Mouse (Mus musculus): ENCODE measurements around the gene Col4a1. TPM values are rescaled to one million over a fixed set of nuclear protein-coding genes. Genes with fewer than 3 reads are reported as not detected.

Gene Col4a1
- polyA plus RNA-seq, 1 experiment from 2014 or later, result 102 TPM

DNA sequence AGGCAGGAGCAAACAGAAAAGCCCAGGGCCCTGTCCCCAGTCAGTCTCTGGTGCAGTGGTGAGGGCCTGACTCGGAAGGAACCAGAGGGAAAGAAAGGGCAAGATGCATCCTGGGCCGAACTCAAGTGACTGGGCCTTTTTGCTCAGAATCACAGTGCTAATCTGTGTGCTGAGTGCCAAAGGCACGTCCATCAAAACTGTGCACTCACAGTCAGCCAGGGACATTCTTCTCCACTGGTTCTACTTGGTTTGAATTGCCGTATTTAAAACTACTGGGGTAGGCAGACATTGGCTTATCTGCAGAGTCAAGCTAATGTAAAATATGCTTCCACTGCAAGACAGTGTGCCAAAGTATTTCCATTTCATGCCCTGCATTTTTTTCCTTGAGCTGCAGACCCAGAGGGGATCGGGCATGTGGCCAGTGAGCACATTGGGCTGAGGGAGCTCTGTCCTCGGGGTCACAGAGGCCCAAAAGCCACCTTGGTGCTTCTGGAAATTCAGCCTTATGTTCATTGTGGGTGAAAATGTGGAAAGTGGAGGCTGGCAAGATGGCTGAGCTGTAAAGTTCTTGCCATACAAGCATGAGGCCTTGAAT lies 12.3 kb upstream of the Col4a1 start:
- Histone ChIP-seq H3K4me3 (replicated peaks) (no peak overlapping the region), H3K4me1 (no peaks in the 10 kb centered on the region), H3K27me3 (no peaks in the 10 kb centered on the region), H3K27ac (no peak overlapping the region), H3K9ac (no peak overlapping the region), H3K9me3 (no peaks in the 10 kb centered on the region), H3K36me3 (replicated peaks) (no peaks in the 10 kb centered on the region), H3K4me2 (no peak overlapping the region)
- WGBS, result 81% methylated on average over 6 of the region's 6 CpGs
- no peak for ATAC-seq (ENCODE audit: low FRiP score)

DNA sequence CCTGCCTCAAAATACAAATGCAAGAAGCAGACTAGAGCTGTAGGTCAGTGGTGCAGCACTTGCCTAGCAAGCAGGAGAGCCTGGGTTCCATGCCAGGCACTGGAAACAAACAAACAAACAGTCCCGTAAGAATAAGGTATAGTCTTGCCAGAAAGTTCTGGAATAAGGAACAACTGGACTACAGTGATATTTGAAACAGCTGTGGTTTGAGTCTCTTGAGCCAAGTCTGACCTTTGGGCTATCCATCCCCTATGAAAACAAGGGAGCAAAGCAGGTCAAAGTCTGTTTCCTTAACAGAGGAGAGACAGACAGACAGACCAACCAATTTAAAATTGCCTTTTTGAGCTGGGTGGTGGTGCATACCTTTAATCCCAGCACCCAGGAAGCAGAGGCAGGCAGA lies 11.1 kb upstream of the Col4a1 start:
- Histone ChIP-seq H3K9ac (no peak overlapping the region), H3K27ac (no peak overlapping the region), H3K4me1 (no peaks in the 10 kb centered on the region), H3K9me3 (no peaks in the 10 kb centered on the region), H3K27me3 (no peaks in the 10 kb centered on the region), H3K36me3 (replicated peaks) (no peaks in the 10 kb centered on the region), H3K4me3 (replicated peaks) (no peak overlapping the region), H3K4me2 (no peak overlapping the region)
- no peak for ATAC-seq (ENCODE audit: low FRiP score)
- 87% methylated on average over 1 of the region's 1 CpGs for WGBS

DNA sequence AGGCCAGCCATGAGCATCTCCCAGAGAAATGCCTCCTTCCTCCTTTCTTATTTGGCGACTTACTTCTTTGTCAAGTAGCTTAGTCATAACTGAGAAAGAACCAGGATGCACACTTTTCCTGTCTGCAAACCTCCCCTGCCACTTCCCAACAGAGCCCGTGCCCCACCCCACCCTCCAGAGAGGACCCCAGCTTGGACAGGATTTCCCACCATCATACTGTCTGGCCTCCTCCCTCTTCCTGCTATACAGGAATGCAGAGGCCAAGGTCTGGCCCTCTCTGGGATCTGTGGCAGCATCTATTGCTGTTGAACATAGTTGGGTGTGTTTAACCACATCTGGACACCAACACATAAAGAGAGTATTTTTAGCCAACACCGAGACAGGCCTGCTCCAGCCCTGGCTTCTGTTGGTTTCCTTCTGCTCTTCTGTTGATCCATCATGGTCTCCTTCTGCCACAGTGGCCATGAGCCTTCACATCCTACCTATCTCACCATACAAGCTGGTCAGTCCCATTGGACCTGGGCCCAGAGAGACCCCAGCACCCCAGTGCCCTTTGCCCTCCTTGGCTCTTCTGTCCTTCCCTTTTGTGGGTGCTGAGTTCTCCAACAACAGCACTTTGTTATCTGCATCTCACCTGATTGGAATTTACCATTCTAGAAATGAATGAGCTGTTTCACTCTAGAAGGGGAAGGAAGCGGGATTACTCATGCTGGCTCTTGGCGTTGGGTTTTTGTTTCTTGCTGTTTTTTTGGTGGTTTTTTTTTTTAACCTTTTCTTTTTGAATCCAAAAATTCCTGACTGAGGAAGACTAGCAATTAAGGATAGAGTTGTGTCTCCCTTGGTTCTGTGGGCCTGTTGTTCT lies 10.3 kb upstream of the Col4a1 start:
- no peaks in the 10 kb centered on the region for H3K36me3 ChIP-seq (replicated peaks)
- 92% methylated on average over 5 of the region's 5 CpGs for WGBS

DNA sequence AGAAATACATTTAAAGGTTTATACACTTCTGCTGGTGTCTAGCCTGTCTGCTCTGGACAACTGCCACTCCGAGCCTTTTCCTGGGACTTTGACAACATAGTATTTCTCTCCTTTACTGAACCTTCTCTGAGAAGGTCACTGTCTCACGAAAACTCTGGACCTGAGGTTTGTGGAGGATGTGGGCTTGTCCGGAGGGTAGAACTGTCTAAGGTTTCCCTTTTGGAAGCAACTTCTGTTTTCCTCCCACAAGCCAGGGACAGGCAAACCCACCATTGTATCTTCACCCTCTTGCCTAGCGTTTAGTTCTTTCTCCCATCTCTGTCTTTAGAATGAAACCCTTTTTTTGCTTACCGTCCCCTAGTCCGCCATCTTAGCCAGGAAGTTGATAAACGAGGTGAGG lies 9.2 kb upstream of the Col4a1 start:
- Histone ChIP-seq H3K4me3 (replicated peaks) (no peak overlapping the region), H3K9me3 (no peaks in the 10 kb centered on the region), H3K36me3 (replicated peaks) (no peaks in the 10 kb centered on the region), H3K9ac (no peak overlapping the region), H3K4me2 (no peak overlapping the region), H3K27ac (no peak overlapping the region), H3K4me1 (no peaks in the 10 kb centered on the region), H3K27me3 (0 out of 2 replicates have a peak, but pooled peaks cover 2% of the 10 kb centered on the region)
- 93% methylated on average over 7 of the region's 7 CpGs for WGBS
- ATAC-seq (ENCODE audit: low FRiP score), result no peak

More for the DNA sequence above, 10.3 kb upstream of the Col4a1 start:
- H3K27me3 ChIP-seq, result no peaks in the 10 kb centered on the region
- H3K9me3 ChIP-seq, result no peaks in the 10 kb centered on the region
- no peak overlapping the region for H3K9ac ChIP-seq
- H3K4me2 ChIP-seq, result no peak overlapping the region
- H3K4me3 ChIP-seq (replicated peaks), result no peak overlapping the region
- H3K4me1 ChIP-seq, result no peaks in the 10 kb centered on the region
- no peak overlapping the region for H3K27ac ChIP-seq
- no peak for ATAC-seq (ENCODE audit: low FRiP score)

DNA sequence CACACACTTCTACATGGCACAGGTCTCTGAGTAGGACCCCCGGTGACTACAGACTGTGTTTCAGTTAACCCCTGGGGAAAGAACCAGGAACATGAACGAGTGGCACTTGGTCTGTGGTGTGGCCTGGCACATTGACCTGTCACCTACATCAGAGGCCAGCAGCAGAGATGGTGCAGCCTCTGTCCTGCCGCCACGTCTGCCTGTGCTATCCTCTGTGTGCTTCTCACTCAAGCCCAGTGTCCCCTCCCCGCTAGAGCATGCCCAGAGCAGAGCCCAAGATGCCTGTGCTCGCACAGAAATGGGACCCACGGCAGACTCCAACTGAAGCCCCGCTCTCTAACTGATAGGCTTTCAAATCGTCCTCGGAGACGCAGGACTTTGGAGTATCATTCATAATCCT lies 6.8 kb upstream of the Col4a1 start:
- ATAC-seq (ENCODE audit: low FRiP score), result no peak
- Histone ChIP-seq H3K4me1 (no peaks in the 10 kb centered on the region), H3K4me3 (replicated peaks) (no peak overlapping the region), H3K27me3 (peaks cover 17% of the 10 kb centered on the region), H3K27ac (no peak overlapping the region), H3K9ac (no peak overlapping the region), H3K9me3 (no peaks in the 10 kb centered on the region), H3K4me2 (no peak overlapping the region), H3K36me3 (replicated peaks) (no peaks in the 10 kb centered on the region)
- WGBS, result 88% methylated on average over 11 of the region's 11 CpGs

DNA sequence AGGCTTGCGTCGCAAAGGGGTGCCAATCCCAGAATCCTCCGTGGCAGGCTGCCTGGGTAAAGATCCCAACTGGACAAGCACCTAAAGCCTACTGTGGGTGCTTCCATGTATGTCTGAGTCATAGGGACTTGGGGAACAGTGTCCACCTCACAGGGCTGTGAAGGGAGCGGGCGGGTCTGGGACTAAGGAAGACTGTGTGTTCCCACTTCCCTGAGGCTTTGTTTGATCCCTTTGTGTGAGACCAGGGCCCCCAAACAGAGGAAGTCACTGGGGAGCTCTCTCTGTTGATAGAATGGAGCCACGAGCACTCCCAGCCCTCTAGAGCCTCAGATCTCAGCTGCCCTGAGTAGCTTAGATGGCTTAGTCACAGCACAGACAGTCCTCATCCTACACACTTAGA lies 3.5 kb upstream of the Col4a1 start:
- H3K4me2 ChIP-seq, result no peak overlapping the region
- peaks cover 50% of the 10 kb centered on the region for H3K27me3 ChIP-seq
- no peaks in the 10 kb centered on the region for H3K9me3 ChIP-seq
- H3K4me1 ChIP-seq, result peaks cover 26% of the 10 kb centered on the region
- no peaks in the 10 kb centered on the region for H3K36me3 ChIP-seq (replicated peaks)
- ATAC-seq (ENCODE audit: low FRiP score), result no peak
- no peak overlapping the region for H3K9ac ChIP-seq
- 81% methylated on average over 6 of the region's 6 CpGs for WGBS
- no peak overlapping the region for H3K27ac ChIP-seq
- no peak overlapping the region for H3K4me3 ChIP-seq (replicated peaks)

DNA sequence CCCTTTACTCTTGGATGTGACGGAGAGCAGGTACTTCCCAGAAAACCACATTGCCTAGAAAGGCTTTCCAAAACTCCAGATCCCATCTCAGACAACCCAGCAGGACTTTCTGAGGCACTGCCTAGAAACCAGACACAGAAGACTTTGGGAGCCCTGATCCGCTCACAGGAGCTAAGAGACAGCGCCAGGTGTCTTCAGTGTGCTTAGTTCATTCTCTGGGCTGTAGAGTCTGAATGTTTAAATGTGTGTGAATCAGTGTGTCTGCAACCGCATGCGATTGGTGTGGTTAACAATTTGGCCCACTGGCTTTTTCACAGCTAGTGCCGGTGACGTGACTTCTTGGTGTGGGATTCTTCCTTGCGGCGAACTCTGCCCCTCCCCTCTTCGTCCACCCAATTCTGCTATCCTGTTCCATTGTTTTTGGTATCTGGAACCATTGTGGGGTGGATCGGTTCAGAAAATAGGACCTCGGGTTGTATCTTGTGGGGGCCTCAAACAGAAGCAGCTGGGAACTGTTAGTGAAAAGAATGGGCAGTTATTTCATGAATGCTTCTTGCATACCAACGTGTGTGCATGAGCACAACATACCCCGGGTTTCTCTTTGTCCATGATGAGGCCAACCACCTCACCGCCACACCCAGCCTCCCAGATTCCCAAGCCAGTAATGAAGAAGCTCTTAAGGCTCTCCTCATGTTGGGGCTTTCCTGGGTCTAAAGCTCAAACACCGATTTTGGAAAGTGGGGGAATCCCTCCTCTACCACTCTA lies 2.7 kb upstream of the Col4a1 start:
- ATAC-seq (ENCODE audit: low FRiP score), result no peak
- H3K27ac ChIP-seq, result no peak overlapping the region
- no peak overlapping the region for H3K4me3 ChIP-seq (replicated peaks)
- no peak overlapping the region for H3K9ac ChIP-seq
- H3K27me3 ChIP-seq, result peaks cover 57% of the 10 kb centered on the region
- 73% methylated on average over 16 of the region's 16 CpGs for WGBS
- peaks cover 26% of the 10 kb centered on the region for H3K4me1 ChIP-seq
- no peaks in the 10 kb centered on the region for H3K9me3 ChIP-seq
- no peak overlapping the region for H3K4me2 ChIP-seq
- no peaks in the 10 kb centered on the region for H3K36me3 ChIP-seq (replicated peaks)

DNA sequence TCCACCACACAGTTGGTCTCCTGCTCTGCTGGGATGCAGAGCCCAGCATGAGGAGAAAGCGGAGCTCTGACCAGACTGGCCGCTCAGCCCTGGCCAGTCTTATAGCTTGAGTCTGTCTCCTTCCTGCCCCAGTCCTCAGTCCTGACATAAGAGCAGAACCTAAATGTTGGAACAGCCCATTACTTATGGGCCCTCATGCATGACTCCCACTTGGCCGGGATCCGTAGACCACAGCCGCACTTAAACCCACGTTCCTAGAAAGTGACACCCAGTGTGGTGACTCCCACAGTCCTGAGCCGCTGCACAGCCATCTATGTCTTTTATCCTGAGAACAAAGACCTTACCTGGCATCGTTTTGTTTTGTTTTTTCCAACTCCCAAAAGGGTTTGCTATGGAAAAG lies 2.0 kb upstream of the Col4a1 start:
- no peaks in the 10 kb centered on the region for H3K36me3 ChIP-seq (replicated peaks)
- H3K9me3 ChIP-seq, result no peaks in the 10 kb centered on the region
- no peak for ATAC-seq (ENCODE audit: low FRiP score)
- H3K27me3 ChIP-seq, result peaks cover 65% of the 10 kb centered on the region
- 80% methylated on average over 8 of the region's 8 CpGs for WGBS
- H3K27ac ChIP-seq, result no peak overlapping the region
- 0 out of 2 replicates have a peak overlapping the region, but pooled peaks have one; percentile 69 for H3K4me3 ChIP-seq (replicated peaks)
- H3K4me2 ChIP-seq, result no peak overlapping the region
- H3K4me1 ChIP-seq, result peaks cover 26% of the 10 kb centered on the region
- no peak overlapping the region for H3K9ac ChIP-seq

DNA sequence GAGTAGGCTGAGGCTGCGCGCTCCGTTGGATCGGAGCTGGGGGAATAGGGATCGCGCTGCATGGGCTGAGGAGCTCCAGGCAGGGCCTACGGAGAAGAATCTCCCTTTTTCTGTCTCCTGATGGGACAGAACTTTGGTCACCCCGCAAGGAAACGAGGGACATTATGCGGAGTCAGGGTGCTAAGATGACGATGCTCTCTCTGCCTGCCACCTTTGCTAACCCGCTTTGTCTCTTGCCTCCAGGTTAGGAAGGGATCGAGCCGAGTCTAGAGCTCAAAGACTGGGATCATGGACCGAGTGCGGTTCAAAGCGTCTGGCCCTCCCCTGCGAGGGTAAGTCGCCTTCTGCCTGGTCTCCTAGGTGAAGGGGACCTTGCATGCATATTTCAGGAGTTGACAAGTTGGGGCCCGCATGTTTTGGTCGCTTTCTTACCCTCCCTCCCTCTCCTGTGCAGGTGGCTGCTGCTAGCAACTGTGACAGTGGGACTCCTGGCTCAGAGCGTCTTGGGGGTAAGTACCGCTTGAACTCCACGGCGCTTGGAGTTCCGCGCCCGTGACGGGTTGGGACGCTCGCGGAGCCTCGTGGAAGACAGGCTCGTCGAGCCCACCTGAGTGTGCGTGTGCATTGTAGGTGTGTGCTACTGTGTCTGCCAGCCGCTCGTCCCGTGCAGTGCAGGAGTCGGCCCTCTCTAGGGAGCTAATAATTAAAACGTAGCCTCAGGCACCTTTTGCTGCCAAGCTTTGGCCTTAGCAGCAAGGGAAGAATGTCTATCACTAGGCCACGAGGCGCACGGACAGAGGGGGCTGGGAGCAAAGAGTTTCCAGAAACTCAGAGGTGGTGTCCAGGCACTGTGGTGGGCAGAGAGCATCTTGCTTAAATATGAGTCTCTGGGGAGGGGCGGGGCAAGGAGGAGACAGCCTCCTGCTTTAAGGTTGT lies 818 bp upstream of the Col4a1 start:
- H3K4me2 ChIP-seq, result peak overlapping the region; percentile 97
- peak overlapping the region; percentile 75 for H3K9ac ChIP-seq
- no peak overlapping the region for H3K27ac ChIP-seq
- no peak for ATAC-seq (ENCODE audit: low FRiP score)
- WGBS, result 2% methylated on average over 45 of the region's 45 CpGs
- no peaks in the 10 kb centered on the region for H3K36me3 ChIP-seq (replicated peaks)
- H3K4me3 ChIP-seq (replicated peaks), result peak overlapping the region; percentile 69
- H3K4me1 ChIP-seq, result peaks cover 34% of the 10 kb centered on the region
- H3K9me3 ChIP-seq, result no peaks in the 10 kb centered on the region
- H3K27me3 ChIP-seq, result peaks cover 71% of the 10 kb centered on the region

DNA sequence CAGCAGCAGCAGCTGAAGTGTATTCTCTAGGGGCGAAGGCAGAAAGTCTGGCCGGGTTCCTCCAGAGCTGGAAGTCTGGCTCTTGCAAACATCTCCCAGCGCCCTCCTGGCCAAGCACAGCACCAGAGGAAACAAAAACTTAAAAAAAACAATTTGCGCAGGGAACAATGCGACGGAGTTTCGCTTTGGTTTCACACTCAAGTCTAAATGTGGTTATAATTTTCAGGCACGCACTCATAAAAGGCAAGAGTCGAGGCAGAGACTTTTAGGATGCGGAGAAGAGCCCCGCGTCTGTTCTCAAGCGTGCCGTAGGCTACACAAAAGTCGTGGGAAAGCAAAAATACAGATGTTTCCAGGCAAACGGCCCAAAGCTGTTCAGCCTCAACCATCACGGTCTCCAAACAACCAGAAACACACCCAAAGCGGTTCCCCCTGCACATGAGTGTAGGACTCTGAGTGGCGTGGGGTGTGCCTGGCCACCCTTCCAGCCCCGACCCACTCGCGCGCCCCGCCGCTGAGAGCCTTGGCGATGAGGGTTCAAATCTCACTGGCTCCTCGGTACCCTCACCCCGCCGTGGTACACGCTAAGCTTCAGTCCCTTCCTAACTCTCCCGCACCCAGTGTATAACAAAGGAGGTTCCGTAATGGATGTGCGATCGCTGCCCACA lies 811 bp downstream of the Col4a1 start:
- H3K9ac ChIP-seq, result peak overlapping the region; percentile 75
- no peak for ATAC-seq (ENCODE audit: low FRiP score)
- H3K4me2 ChIP-seq, result peak overlapping the region; percentile 97
- H3K9me3 ChIP-seq, result no peaks in the 10 kb centered on the region
- H3K4me3 ChIP-seq (replicated peaks), result peak overlapping the region; percentile 69
- 2% methylated on average over 34 of the region's 34 CpGs for WGBS
- peaks cover 37% of the 10 kb centered on the region for H3K4me1 ChIP-seq
- no peaks in the 10 kb centered on the region for H3K36me3 ChIP-seq (replicated peaks)
- peaks cover 69% of the 10 kb centered on the region for H3K27me3 ChIP-seq
- peak overlapping the region; percentile 56; the same call in 1 of the 2 replicates for H3K27ac ChIP-seq

DNA sequence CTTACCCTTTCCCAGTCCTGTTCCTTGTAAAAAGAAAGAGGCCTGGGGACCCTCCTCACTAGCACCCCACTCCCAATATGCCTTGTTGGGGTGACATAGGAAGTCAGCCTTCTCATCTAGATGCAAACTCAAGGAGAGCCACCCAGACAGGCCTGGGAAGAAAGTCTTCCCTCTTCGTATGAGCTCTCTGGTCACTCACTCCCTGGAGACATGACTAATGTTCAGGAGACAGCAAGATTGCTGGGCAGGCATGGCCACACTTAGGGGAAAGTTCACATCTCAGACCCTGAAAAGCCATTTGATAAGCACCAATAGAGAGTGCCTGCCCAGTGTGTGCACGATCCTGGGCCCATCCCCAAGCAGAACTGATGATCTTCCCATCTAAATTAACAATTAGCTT lies 2.6 kb downstream of the Col4a1 start:
- Histone ChIP-seq H3K36me3 (replicated peaks) (no peaks in the 10 kb centered on the region), H3K9me3 (no peaks in the 10 kb centered on the region), H3K27ac (no peak overlapping the region), H3K9ac (no peak overlapping the region), H3K4me3 (replicated peaks) (no peak overlapping the region), H3K4me2 (no peak overlapping the region), H3K4me1 (peaks cover 37% of the 10 kb centered on the region), H3K27me3 (peaks cover 61% of the 10 kb centered on the region)
- 69% methylated on average over 2 of the region's 2 CpGs for WGBS
- no peak for ATAC-seq (ENCODE audit: low FRiP score)
